Mouse (Mus musculus) testis, adult 2 months (tissue): ENCODE data around the gene 1600012H06Rik.

Experiments
- CTCF ChIP-seq: fragments of 200-500 bp; IDR thresholded peaks from 2 replicates; pipeline ENCODE4 v1.5.1; 2012; ENCODE audit warnings: low read depth, mild to moderate bottlenecking, inconsistent platforms, low read length, moderate library complexity; ENCODE audit not compliant: control insufficient read depth, insufficient read depth, insufficient replicate concordance
- POLR2A ChIP-seq: fragments of 200-500 bp; IDR thresholded peaks from 2 replicates; pipeline ENCODE4 v1.6.1; 2012; ENCODE audit warnings: low read depth, mild to moderate bottlenecking, inconsistent platforms, low read length, moderate library complexity; ENCODE audit not compliant: control insufficient read depth

GRCm38 (mm10) chr17:14949161-14949827 is 6.3 kb downstream of the 1600012H06Rik start:
- TF ChIP-seq CTCF (no peak), POLR2A (no peak)
